Mouse (Mus musculus) T-helper 17 cell (primary cell): ENCODE results near the gene Ube2e2.

Source experiments
- in situ Hi-C, 2 experiments: fragments of 300-600 bp; cut with MboI, MseI; formaldehyde crosslinking; loops; 1 replicate in 1 of 2; 2 replicates in 1 of 2; pipeline ENCODE4 v1.15.1; 2025; ENCODE audit warnings: high pct_unique_total_duplicates in 2 of 2

The Ube2e2 gene

DNA sequence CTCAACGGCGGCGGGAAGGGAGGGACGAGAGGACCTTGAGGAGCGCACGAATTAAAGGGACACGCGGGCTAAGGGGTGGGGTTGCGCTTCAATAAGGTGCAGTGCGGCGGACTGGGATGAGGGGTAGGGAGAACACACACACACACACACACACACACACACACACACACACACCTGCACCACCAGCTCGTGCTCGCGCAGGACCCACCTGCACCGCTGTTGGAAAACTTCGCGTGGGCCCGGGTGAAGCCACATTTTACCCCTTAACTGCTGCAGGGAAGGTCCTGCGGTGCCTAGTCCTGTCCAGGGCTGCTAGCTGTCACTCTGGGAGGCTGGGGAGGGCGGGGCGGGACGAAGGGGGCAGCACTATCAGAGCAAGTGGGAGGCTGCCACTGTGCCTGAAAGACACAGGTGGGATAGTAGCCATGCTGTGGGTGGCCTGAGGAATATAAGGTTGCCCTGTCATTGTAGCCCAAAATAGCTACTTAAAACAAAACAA is at the start of gene Ube2e2:
Ube2e2 (minus strand) TSS at position 321 of the 499 bp plus-strand sequence.
- in situ Hi-C loops: loop anchor here in 1 of 2 experiments (25.0 kb wide), 1 partner anchor 1243 kb away; the partner anchor contains the start of gene Saysd1

- in situ Hi-C loops: no loop called here
Observed at GRCm38 (mm10) chr14:18940068-18940467, 46.0 kb upstream of the Ube2e2 start.

GRCm38 (mm10) chr14:18903553-18903952 is 9.5 kb upstream of the Ube2e2 start:
- in situ Hi-C loops: no loop called here

GRCm38 (mm10) chr14:18893121-18893946 is 733 bp downstream of the Ube2e2 start:
- in situ Hi-C loops: loop anchor here in 1 of 2 experiments (25.0 kb wide), 1 partner anchor 1244 kb away; the partner anchor contains the start of gene Saysd1

DNA sequence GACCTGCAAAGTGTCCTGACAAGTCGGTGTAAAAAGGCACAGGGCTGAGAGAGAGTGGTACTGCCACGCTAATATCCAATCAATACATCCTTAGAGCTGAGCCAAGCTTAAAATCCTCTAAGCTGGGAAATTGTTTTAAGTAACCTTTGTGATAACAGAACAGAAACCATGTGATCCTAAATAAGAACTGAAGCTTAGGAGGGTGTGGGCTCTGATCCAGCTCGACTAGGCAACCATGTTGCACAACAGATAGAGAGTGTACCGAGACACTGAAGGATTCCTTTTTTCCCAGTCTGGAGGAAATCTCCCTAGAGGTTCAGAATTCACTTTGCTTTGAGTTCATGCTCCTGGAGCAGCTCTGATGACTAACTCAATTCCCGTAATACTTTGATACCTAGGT is 4.5 kb downstream of the Ube2e2 start:
- in situ Hi-C loops: loop anchor here in 1 of 2 experiments (5.0 to 25.0 kb wide), 2 partner anchors 1227 to 1248 kb away; partner anchors contain the start of genes Saysd1 and Thrb

GRCm38 (mm10) chr14:18882493-18882892 is 11.6 kb downstream of the Ube2e2 start:
- in situ Hi-C loops: loop anchor here (5.0 to 25.0 kb wide), 2 partner anchors 50 to 1255 kb away; partner anchors contain the start of gene Saysd1 (in 1 of the 2)

- in situ Hi-C loops: no loop called here
Observed at GRCm38 (mm10) chr14:18870716-18871115, 23.4 kb downstream of the Ube2e2 start.

DNA sequence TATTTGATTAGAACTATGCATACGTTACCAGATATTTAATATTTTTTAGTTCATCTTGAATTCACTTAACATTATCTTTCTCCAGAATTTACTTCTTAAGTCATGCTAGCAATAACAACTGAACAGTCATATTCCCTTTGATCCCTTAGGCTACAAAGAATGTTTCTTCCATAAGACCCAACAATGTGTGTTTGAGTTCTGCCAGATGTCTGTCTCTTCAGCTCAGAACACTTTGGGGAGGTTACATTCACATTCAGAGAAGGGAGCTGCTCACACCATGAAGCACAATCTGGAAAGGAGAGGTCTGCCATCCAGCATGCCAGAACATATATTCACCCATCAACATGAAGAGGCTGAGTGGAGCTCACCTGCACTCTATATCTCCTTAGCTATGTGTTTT is 65.4 kb downstream of the Ube2e2 start:
- in situ Hi-C loops: no loop called here

GRCm38 (mm10) chr14:18826753-18827152 is 67.3 kb downstream of the Ube2e2 start:
- in situ Hi-C loops: no loop called here

- in situ Hi-C loops: no loop called here
Observed at GRCm38 (mm10) chr14:18820713-18821112, 73.4 kb downstream of the Ube2e2 start.

DNA sequence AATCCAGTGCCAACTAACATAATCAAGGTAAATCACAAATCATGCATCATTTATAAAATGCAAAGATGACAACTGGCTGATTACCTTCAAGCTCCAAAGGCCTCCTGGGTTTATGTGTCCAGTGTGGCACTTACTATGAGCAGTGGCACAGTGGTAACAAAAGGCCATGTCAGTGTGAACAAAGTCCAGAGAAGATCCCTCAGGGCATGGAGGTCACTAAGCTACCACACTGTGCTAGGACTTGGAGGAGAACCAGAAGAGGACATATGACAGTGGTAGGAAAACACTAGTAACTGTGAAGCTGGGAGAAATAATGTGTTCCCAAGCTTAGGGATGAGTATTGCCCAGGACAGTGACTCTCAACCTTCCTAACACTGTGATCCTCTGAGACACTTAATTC is 97.2 kb downstream of the Ube2e2 start:
- in situ Hi-C loops: no loop called here

- in situ Hi-C loops: no loop called here
Observed at GRCm38 (mm10) chr14:18795787-18796186, 98.3 kb downstream of the Ube2e2 start.

GRCm38 (mm10) chr14:18778993-18779675 is 114.9 kb downstream of the Ube2e2 start:
- in situ Hi-C loops: no loop called here

- in situ Hi-C loops: no loop called here
Observed at GRCm38 (mm10) chr14:18778241-18778640, 115.8 kb downstream of the Ube2e2 start.

GRCm38 (mm10) chr14:18776132-18776531 is 117.9 kb downstream of the Ube2e2 start:
- in situ Hi-C loops: no loop called here

GRCm38 (mm10) chr14:18773724-18774123 is 120.3 kb downstream of the Ube2e2 start:
- in situ Hi-C loops: no loop called here

GRCm38 (mm10) chr14:18759601-18760356 is 134.3 kb downstream of the Ube2e2 start:
- in situ Hi-C loops: no loop called here

- in situ Hi-C loops: no loop called here
Observed at GRCm38 (mm10) chr14:18758595-18759532, 135.2 kb downstream of the Ube2e2 start.

- in situ Hi-C loops: no loop called here
Observed at GRCm38 (mm10) chr14:18758003-18758402, 136.1 kb downstream of the Ube2e2 start.

GRCm38 (mm10) chr14:18755410-18755809 is 138.7 kb downstream of the Ube2e2 start:
- in situ Hi-C loops: no loop called here
